Mouse (Mus musculus) MEL (cell line): ENCODE measurements at regions not wholly inside any gene's neighbourhood (a gene's known extent, or its start where the extent isn't known, plus 50 kb on each side); places are given as distances from the start of the nearest gene placed in this dataset.

Experiments
- DNase-seq: peaks from one replicate; pipeline ENCODE4 v3.0.0; 2011; ENCODE audit warnings: low read depth, low spot score
- H3K27ac ChIP-seq: 2 replicates; pipeline ENCODE4 v1.5.1; 2012; ENCODE audit warnings: low read depth, mild to moderate bottlenecking, control low read depth, low read length, moderate library complexity; ENCODE audit not compliant: control insufficient read depth
- H3K27me3 ChIP-seq, 2 experiments: fragments of 150-350 bp in 1 of 2; sonication (generic) in 1 of 2; 2 replicates each; pipeline ENCODE4 v1.6.1; 2012; ENCODE audit warnings: low read length in 2 of 2, mild to moderate bottlenecking in 2 of 2, improper control_type of control experiment in 1 of 2, moderate library complexity in 1 of 2; ENCODE audit not compliant: insufficient read depth in 2 of 2, control insufficient read depth in 1 of 2
- H3K36me3 ChIP-seq, 2 experiments: 2 replicates each; pipeline ENCODE4 v1.6.1; 2012 to 2014; ENCODE audit warnings: low read length in 2 of 2, improper control_type of control experiment in 1 of 2, inconsistent platforms in 1 of 2, mild to moderate bottlenecking in 1 of 2; ENCODE audit not compliant: insufficient read depth in 2 of 2, control insufficient read depth in 1 of 2
- H3K4me1 ChIP-seq, 2 experiments: fragments of 150-350 bp in 1 of 2; sonication (generic) in 1 of 2; 2 replicates each; pipeline ENCODE4 v1.6.1; 2012; ENCODE audit warnings: low read length in 2 of 2, improper control_type of control experiment in 1 of 2, mild to moderate bottlenecking in 1 of 2; ENCODE audit not compliant: insufficient read depth in 2 of 2, control insufficient read depth in 1 of 2
- H3K4me3 ChIP-seq, 2 experiments: fragments of 150-350 bp in 1 of 2; sonication (generic) in 1 of 2; 2 replicates each; pipeline ENCODE4 v1.5.1; 2012; ENCODE audit warnings: low read depth in 2 of 2, low read length in 2 of 2, mild to moderate bottlenecking in 2 of 2, moderate library complexity in 2 of 2, control low read depth in 1 of 2, improper control_type of control experiment in 1 of 2; ENCODE audit not compliant: control insufficient read depth in 1 of 2, insufficient read depth in 1 of 2
- H3K79me2 ChIP-seq: 2 replicates; pipeline ENCODE4 v1.6.1; 2012; ENCODE audit warnings: mild to moderate bottlenecking, low read length, moderate library complexity; ENCODE audit not compliant: control insufficient read depth, poor library complexity, insufficient read depth
- H3K9ac ChIP-seq: 2 replicates; pipeline ENCODE4 v1.6.1; 2012; ENCODE audit warnings: low read depth, mild to moderate bottlenecking, control low read depth, low read length, moderate library complexity; ENCODE audit not compliant: control insufficient read depth, poor library complexity, severe bottlenecking
- H3K9me3 ChIP-seq: fragments of 150-350 bp; sonication (generic); replicated peaks from 2 replicates; pipeline ENCODE4 v1.6.1; 2012; ENCODE audit warnings: mild to moderate bottlenecking, low read length, improper control_type of control experiment, moderate library complexity; ENCODE audit not compliant: insufficient read depth
- BHLHE40 ChIP-seq: IDR thresholded peaks from 2 replicates; pipeline ENCODE4 v1.6.1; 2012; ENCODE audit warnings: low read depth, mild to moderate bottlenecking, inconsistent platforms, low read length, improper control_type of control experiment, borderline replicate concordance
- CHD1 ChIP-seq: IDR thresholded peaks from 2 replicates; pipeline ENCODE4 v1.6.1; 2012; ENCODE audit warnings: low read depth, mild to moderate bottlenecking, inconsistent platforms, low read length, improper control_type of control experiment
- CHD2 ChIP-seq: IDR thresholded peaks from 2 replicates; pipeline ENCODE4 v1.6.1; 2011; ENCODE audit warnings: low read length, improper control_type of control experiment
- CTCF ChIP-seq, 3 experiments: IDR thresholded peaks in 2 of 3; conservative IDR thresholded peaks in 1 of 3; 2 replicates each; pipeline ENCODE4 v1.5.1; 2011 to 2012; ENCODE audit warnings: low read length in 3 of 3, low read depth in 2 of 3, mild to moderate bottlenecking in 2 of 3, improper control_type of control experiment in 1 of 3, inconsistent platforms in 1 of 3, mixed read lengths in 1 of 3, moderate library complexity in 1 of 3; ENCODE audit not compliant: control insufficient read depth in 1 of 3, insufficient read depth in 1 of 3, poor library complexity in 1 of 3, severe bottlenecking in 1 of 3
- E2F4 ChIP-seq: IDR thresholded peaks from 2 replicates; pipeline ENCODE4 v1.6.1; 2011; ENCODE audit warnings: low read depth, low read length, improper control_type of control experiment, borderline replicate concordance
- GABPA ChIP-seq: IDR thresholded peaks from 2 replicates; pipeline ENCODE4 v1.6.1; 2012; ENCODE audit warnings: low read depth, mild to moderate bottlenecking, inconsistent platforms, low read length, improper control_type of control experiment, moderate library complexity
- GATA1 ChIP-seq: IDR thresholded peaks from 2 replicates; pipeline ENCODE4 v1.6.1; 2011; ENCODE audit warnings: low read depth, low read length, improper control_type of control experiment
- HCFC1 ChIP-seq: IDR thresholded peaks from 2 replicates; pipeline ENCODE4 v1.6.1; 2012; ENCODE audit warnings: low read depth, mild to moderate bottlenecking, inconsistent platforms, low read length, improper control_type of control experiment, moderate library complexity
- JUND ChIP-seq: IDR thresholded peaks from 2 replicates; pipeline ENCODE4 v1.6.1; 2011; ENCODE audit warnings: low read depth, mild to moderate bottlenecking, improper control_type of control experiment, low read length
- KAT2A ChIP-seq: conservative IDR thresholded peaks from 2 replicates; pipeline ENCODE4 v1.6.1; 2012; ENCODE audit warnings: low read depth, low read length, improper control_type of control experiment, inconsistent platforms
- MAFK ChIP-seq: IDR thresholded peaks from 2 replicates; pipeline ENCODE4 v1.6.1; 2011; ENCODE audit warnings: low read depth, mild to moderate bottlenecking, low read length, improper control_type of control experiment, borderline replicate concordance
- MAX ChIP-seq: IDR thresholded peaks from 2 replicates; pipeline ENCODE4 v1.6.1; 2011; ENCODE audit warnings: low read length, improper control_type of control experiment
- MAZ ChIP-seq: IDR thresholded peaks from 2 replicates; pipeline ENCODE4 v1.6.1; 2012; ENCODE audit warnings: low read depth, mild to moderate bottlenecking, inconsistent platforms, low read length, improper control_type of control experiment
- MEF2A ChIP-seq: IDR thresholded peaks from 2 replicates; pipeline ENCODE4 v1.6.1; 2014; ENCODE audit warnings: low read depth, mild to moderate bottlenecking, inconsistent platforms, low read length, improper control_type of control experiment; ENCODE audit not compliant: poor library complexity, insufficient replicate concordance, severe bottlenecking; ENCODE audit errors: extremely low read depth
- MYB ChIP-seq: IDR thresholded peaks from 2 replicates; pipeline ENCODE4 v1.6.1; 2011; ENCODE audit warnings: mild to moderate bottlenecking, low read depth, low read length, improper control_type of control experiment
- MYC ChIP-seq: IDR thresholded peaks from 2 replicates; pipeline ENCODE4 v1.6.1; 2011; ENCODE audit warnings: low read depth, mild to moderate bottlenecking, low read length, improper control_type of control experiment, moderate library complexity
- NELFE ChIP-seq: IDR thresholded peaks from 2 replicates; pipeline ENCODE4 v1.6.1; 2011; ENCODE audit warnings: low read depth, low read length, improper control_type of control experiment
- POLR2A ChIP-seq, 2 experiments: IDR thresholded peaks; 2 replicates each; pipeline ENCODE4 v1.6.1; 2011 to 2012; ENCODE audit warnings: low read length in 2 of 2, mild to moderate bottlenecking in 2 of 2, control low read depth in 1 of 2, improper control_type of control experiment in 1 of 2, low read depth in 1 of 2, moderate library complexity in 1 of 2; ENCODE audit not compliant: control insufficient read depth in 1 of 2, insufficient read depth in 1 of 2, poor library complexity in 1 of 2
- POLR2AphosphoS5 ChIP-seq: IDR thresholded peaks from 2 replicates; pipeline ENCODE4 v1.6.1; 2012; ENCODE audit warnings: low read depth, borderline replicate concordance, mild to moderate bottlenecking, inconsistent platforms, low read length, moderate library complexity, mixed read lengths
- SIN3A ChIP-seq: IDR thresholded peaks from 2 replicates; pipeline ENCODE4 v1.6.1; 2012; ENCODE audit warnings: low read length, improper control_type of control experiment, inconsistent platforms
- SMC3 ChIP-seq: IDR thresholded peaks from 2 replicates; pipeline ENCODE4 v1.6.1; 2011; ENCODE audit warnings: low read depth, low read length, improper control_type of control experiment
- TAL1 ChIP-seq: IDR thresholded peaks from 2 replicates; pipeline ENCODE4 v1.6.1; 2012; ENCODE audit warnings: mild to moderate bottlenecking, inconsistent platforms, low read length, moderate library complexity, mixed read lengths
- ZC3H11A ChIP-seq: IDR thresholded peaks from 2 replicates; pipeline ENCODE4 v1.6.1; 2012; ENCODE audit warnings: low read depth, mild to moderate bottlenecking, inconsistent platforms, low read length, improper control_type of control experiment
- ZMIZ1 ChIP-seq: IDR thresholded peaks from 2 replicates; pipeline ENCODE4 v1.6.1; 2012; ENCODE audit warnings: low read depth, mild to moderate bottlenecking, inconsistent platforms, low read length, improper control_type of control experiment, moderate library complexity
- ZNF384 ChIP-seq: IDR thresholded peaks from 2 replicates; pipeline ENCODE4 v1.6.1; 2012; ENCODE audit warnings: low read depth, mild to moderate bottlenecking, inconsistent platforms, low read length, improper control_type of control experiment

- no peak for DNase-seq
- peaks cover 2 to 6% of the 10 kb centered on the region in 2 experiments for H3K27me3 ChIP-seq
- H3K4me1 ChIP-seq, result no peaks in the 10 kb centered on the region
- no peaks in the 10 kb centered on the region for H3K79me2 ChIP-seq
- no peaks in the 10 kb centered on the region for H3K9me3 ChIP-seq
- H3K9ac ChIP-seq, result no peak overlapping the region
- no peak overlapping the region for H3K27ac ChIP-seq
- no peak overlapping the region for H3K4me3 ChIP-seq
- H3K36me3 ChIP-seq, result no peaks in the 10 kb centered on the region
- TF ChIP-seq MAX (no peak), POLR2AphosphoS5 (no peak), GABPA (no peak), NELFE (no peak), ZMIZ1 (no peak), POLR2A (IDR thresholded peaks at IDR 0.05; ENCODE audit: control insufficient read depth in 1 of 2, insufficient read depth in 1 of 2, low read depth in 1 of 2, low read length in 2 of 2, poor library complexity in 1 of 2) (no peak), KAT2A (no peak), SIN3A (no peak), CTCF (IDR thresholded peaks at IDR 0.05 in 2 of 3, conservative IDR thresholded peaks at IDR 0.05 in 1 of 3; ENCODE audit: control insufficient read depth in 1 of 3, insufficient read depth in 1 of 3, low read depth in 2 of 3, low read length in 3 of 3, poor library complexity in 1 of 3, severe bottlenecking in 1 of 3) (no peak), E2F4 (no peak), MEF2A (no peak), MAZ (no peak), ZNF384 (no peak), MAFK (no peak)
Measured at GRCm38 (mm10) chr4:88956605-88957004, 76.6 kb upstream of the Ifne start.

DNA sequence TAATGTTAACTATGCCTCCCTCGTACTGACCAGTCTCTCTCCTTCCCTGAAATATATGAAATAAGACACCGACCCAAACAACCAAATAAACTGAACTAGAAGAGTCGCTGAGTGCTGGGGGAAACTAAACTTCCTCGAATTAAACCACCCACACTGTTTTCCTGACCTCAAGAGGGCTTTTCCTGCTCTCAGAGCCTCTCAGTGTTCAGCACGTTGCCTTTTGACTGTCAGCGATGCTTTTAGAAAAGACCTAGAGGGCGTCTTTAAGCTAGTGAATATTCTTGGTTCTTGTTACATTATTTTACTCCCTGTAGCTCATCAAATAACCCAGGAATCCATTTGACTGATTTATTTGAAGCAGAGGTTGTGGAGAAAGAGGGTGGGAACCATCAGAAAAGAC, 76.2 kb upstream of the Ifne start:
- Histone ChIP-seq H3K79me2 (no peaks in the 10 kb centered on the region), H3K9me3 (no peaks in the 10 kb centered on the region), H3K36me3 (no peaks in the 10 kb centered on the region), H3K27me3 (peaks cover 2 to 6% of the 10 kb centered on the region in 2 experiments), H3K4me3 (no peak overlapping the region), H3K4me1 (no peaks in the 10 kb centered on the region), H3K9ac (no peak overlapping the region), H3K27ac (no peak overlapping the region)
- DNase-seq, result no peak
- TF ChIP-seq ZC3H11A, result no peak
- TF ChIP-seq BHLHE40, result no peak
- TF ChIP-seq SIN3A, result no peak
- no peak for TF ChIP-seq MYB
- no peak for TF ChIP-seq E2F4
- TF ChIP-seq CHD1, result no peak
- no peak for TF ChIP-seq CHD2
- no peak for TF ChIP-seq POLR2A (IDR thresholded peaks at IDR 0.05; ENCODE audit: control insufficient read depth in 1 of 2, insufficient read depth in 1 of 2, low read depth in 1 of 2, low read length in 2 of 2, poor library complexity in 1 of 2)
- no peak for TF ChIP-seq GATA1
- TF ChIP-seq NELFE, result no peak
- TF ChIP-seq MAZ, result no peak
- no peak for TF ChIP-seq CTCF (IDR thresholded peaks at IDR 0.05 in 2 of 3, conservative IDR thresholded peaks at IDR 0.05 in 1 of 3; ENCODE audit: control insufficient read depth in 1 of 3, insufficient read depth in 1 of 3, low read depth in 2 of 3, low read length in 3 of 3, poor library complexity in 1 of 3, severe bottlenecking in 1 of 3)
- no peak for TF ChIP-seq TAL1
- no peak for TF ChIP-seq JUND
- no peak for TF ChIP-seq SMC3
- no peak for TF ChIP-seq HCFC1
- TF ChIP-seq MYC, result no peak
